Mouse (Mus musculus) midbrain, embryonic 11.5 days (tissue): ENCODE data around the gene Trmt44. TPM values are rescaled to one million over a fixed set of nuclear protein-coding genes. Genes with fewer than 3 reads are reported as not detected.

Experiments
- ATAC-seq: fragments of 200-750 bp; cut with Nextera tagmentation; 2 replicates; pipeline ENCODE4 v1.8.0; 2017; ENCODE audit warnings: moderate TSS enrichment, moderate library complexity; ENCODE audit not compliant: low FRiP score
- DNase-seq: peaks from one replicate; pipeline ENCODE4 v3.0.0; 2015; ENCODE audit warnings: low spot score; ENCODE audit errors: missing footprints
- H3K27ac ChIP-seq: fragments of 300-500 bp; sonication (generic); 2 replicates; pipeline ENCODE4 v1.5.1; 2014; ENCODE audit warnings: low read depth, low read length
- H3K27me3 ChIP-seq: fragments of 300-500 bp; sonication (generic); 2 replicates; pipeline ENCODE4 v1.6.1; 2014; ENCODE audit warnings: mild to moderate bottlenecking, low read length, moderate library complexity, mixed read lengths; ENCODE audit not compliant: control insufficient read depth, insufficient read depth
- H3K36me3 ChIP-seq: fragments of 300-500 bp; sonication (generic); 2 replicates; pipeline ENCODE4 v1.6.1; 2014; ENCODE audit warnings: mild to moderate bottlenecking, low read length, moderate library complexity, mixed read lengths; ENCODE audit not compliant: control insufficient read depth, insufficient read depth
- H3K4me1 ChIP-seq: fragments of 300-500 bp; sonication (generic); 2 replicates; pipeline ENCODE4 v1.6.1; 2014; ENCODE audit warnings: low read length; ENCODE audit not compliant: control insufficient read depth, insufficient read depth
- H3K4me2 ChIP-seq: fragments of 300-500 bp; sonication (generic); 2 replicates; pipeline ENCODE4 v1.6.1; 2014; ENCODE audit warnings: mild to moderate bottlenecking, moderate library complexity
- H3K4me3 ChIP-seq: fragments of 300-500 bp; sonication (generic); 2 replicates; pipeline ENCODE4 v1.5.1; 2014; ENCODE audit warnings: low read depth, low read length
- H3K9ac ChIP-seq: fragments of 300-500 bp; sonication (generic); 2 replicates; pipeline ENCODE4 v1.6.1; 2014; ENCODE audit warnings: low read length
- H3K9me3 ChIP-seq: fragments of 300-500 bp; sonication (generic); 2 replicates; pipeline ENCODE4 v1.6.1; 2016; ENCODE audit warnings: low read length; ENCODE audit not compliant: control insufficient read depth
- WGBS: fragments of 180-500 bp; shearing (Covaris S2); extraction: QIAGEN DNeasy Blood & Tissue Kit; methylation state at CpG from one replicate; pipeline ENCODE4 v1.1.7; 2014; 5-methylcytosine and 5-hydroxymethylcytosine counted together
- polyA plus RNA-seq: library from polyadenylated mRNA; unstranded; fragments of >200 nt; fragmentation: Nextera tagmentation; extraction: Ambion mirVana; gene quantifications from 2 replicates; pipeline ENCODE4 v1.2.1, GENCODE M21; 2014

Trmt44 gene
- polyA plus RNA-seq, 1 experiment from 2014 or later: 9.3 TPM

GRCm38 (mm10) chr5:35609381-35609780 is 34.5 kb upstream of the Trmt44 start:
- Histone ChIP-seq H3K27me3 (no peaks in the 10 kb centered on the region), H3K4me3 (no peak overlapping the region), H3K4me2 (peak overlapping the region; percentile 20; the same call in 1 of the 2 replicates), H3K36me3 (no peaks in the 10 kb centered on the region), H3K9ac (peak overlapping the region; percentile 30; the same call in 1 of the 2 replicates), H3K4me1 (peaks cover 12% of the 10 kb centered on the region), H3K27ac (no peak overlapping the region), H3K9me3 (no peaks in the 10 kb centered on the region)
- WGBS: 7% methylated on average over 12 of the region's 12 CpGs
- peak; percentile 94 for DNase-seq
- peak; percentile 72 for ATAC-seq

- Histone ChIP-seq H3K4me1 (peaks cover 12% of the 10 kb centered on the region), H3K9me3 (no peaks in the 10 kb centered on the region), H3K27me3 (no peaks in the 10 kb centered on the region), H3K27ac (no peak overlapping the region), H3K9ac (no peak overlapping the region), H3K36me3 (no peaks in the 10 kb centered on the region), H3K4me2 (no peak overlapping the region), H3K4me3 (no peak overlapping the region)
- DNase-seq (no peak), ATAC-seq (no peak)
- 82% methylated on average over 5 of the region's 5 CpGs for WGBS
Observed at GRCm38 (mm10) chr5:35608559-35608958, 33.7 kb upstream of the Trmt44 start.

DNA sequence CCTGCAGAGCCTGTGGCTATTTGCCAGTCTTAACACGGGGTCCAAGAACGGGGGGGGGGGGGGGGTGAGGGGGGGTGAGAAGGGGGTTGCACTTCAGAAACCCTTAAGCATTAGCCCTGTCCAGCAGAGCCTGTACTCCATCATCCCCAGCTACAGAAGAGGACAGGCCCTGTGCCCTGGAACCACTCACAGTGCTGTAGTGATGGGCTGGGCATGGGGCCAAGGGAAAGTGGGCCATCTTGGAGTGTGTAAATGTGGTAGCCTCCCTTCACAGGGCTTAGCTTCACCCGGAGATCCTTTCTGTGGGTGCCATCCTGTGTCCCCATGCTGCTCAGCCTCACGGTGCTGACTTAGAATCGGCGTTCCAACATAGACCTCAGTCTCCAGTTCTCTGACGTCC is 32.9 kb upstream of the Trmt44 start:
- 74% methylated on average over 7 of the region's 7 CpGs for WGBS
- Histone ChIP-seq H3K27ac (no peak overlapping the region), H3K27me3 (no peaks in the 10 kb centered on the region), H3K4me3 (no peak overlapping the region), H3K36me3 (no peaks in the 10 kb centered on the region), H3K9ac (no peak overlapping the region), H3K9me3 (no peaks in the 10 kb centered on the region), H3K4me1 (peaks cover 12% of the 10 kb centered on the region), H3K4me2 (no peak overlapping the region)
- DNase-seq: no peak
- ATAC-seq: no peak

- Histone ChIP-seq H3K4me2 (no peak overlapping the region), H3K9me3 (no peaks in the 10 kb centered on the region), H3K4me3 (no peak overlapping the region), H3K27me3 (no peaks in the 10 kb centered on the region), H3K9ac (no peak overlapping the region), H3K36me3 (no peaks in the 10 kb centered on the region), H3K27ac (no peak overlapping the region), H3K4me1 (peaks cover 12% of the 10 kb centered on the region)
- DNase-seq (no peak), ATAC-seq (no peak)
- 88% methylated on average over 7 of the region's 7 CpGs for WGBS
Observed at GRCm38 (mm10) chr5:35606800-35607199, 31.9 kb upstream of the Trmt44 start.

- no peak overlapping the region for H3K27ac ChIP-seq
- 85% methylated on average over 7 of the region's 7 CpGs for WGBS
- no peaks in the 10 kb centered on the region for H3K36me3 ChIP-seq
- peaks cover 12% of the 10 kb centered on the region for H3K4me1 ChIP-seq
- H3K4me2 ChIP-seq: no peak overlapping the region
- no peak overlapping the region for H3K4me3 ChIP-seq
- no peak overlapping the region for H3K9ac ChIP-seq
- no peaks in the 10 kb centered on the region for H3K9me3 ChIP-seq
- no peak for DNase-seq
- ATAC-seq: no peak
- no peaks in the 10 kb centered on the region for H3K27me3 ChIP-seq
Observed at GRCm38 (mm10) chr5:35605355-35605754, 30.5 kb upstream of the Trmt44 start.

DNA sequence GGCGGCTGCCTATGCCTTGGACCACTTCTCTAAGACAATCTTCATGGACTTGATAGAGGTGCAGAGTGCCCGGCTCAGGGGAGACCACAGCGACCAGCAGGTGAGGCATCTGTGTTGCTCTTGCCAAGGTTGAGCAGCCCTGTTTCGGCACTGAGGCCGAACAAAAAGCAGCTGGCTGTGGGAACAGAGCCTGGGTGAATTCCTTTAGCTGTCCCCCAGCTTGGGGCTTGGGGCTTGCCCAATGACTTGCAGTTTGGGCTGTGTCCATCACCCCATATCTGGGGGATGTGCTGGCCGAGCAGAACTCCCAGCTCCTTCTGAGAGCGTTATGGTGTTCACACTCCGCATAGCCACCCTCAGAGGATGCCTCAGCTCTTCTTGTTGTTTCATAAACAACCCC is 26.7 kb upstream of the Trmt44 start:
- Histone ChIP-seq H3K4me3 (no peak overlapping the region), H3K9ac (no peak overlapping the region), H3K36me3 (no peaks in the 10 kb centered on the region), H3K4me1 (no peaks in the 10 kb centered on the region), H3K27me3 (no peaks in the 10 kb centered on the region), H3K9me3 (no peaks in the 10 kb centered on the region), H3K4me2 (no peak overlapping the region), H3K27ac (no peak overlapping the region)
- DNase-seq: no peak
- no peak for ATAC-seq
- 92% methylated on average over 8 of the region's 8 CpGs for WGBS

DNA sequence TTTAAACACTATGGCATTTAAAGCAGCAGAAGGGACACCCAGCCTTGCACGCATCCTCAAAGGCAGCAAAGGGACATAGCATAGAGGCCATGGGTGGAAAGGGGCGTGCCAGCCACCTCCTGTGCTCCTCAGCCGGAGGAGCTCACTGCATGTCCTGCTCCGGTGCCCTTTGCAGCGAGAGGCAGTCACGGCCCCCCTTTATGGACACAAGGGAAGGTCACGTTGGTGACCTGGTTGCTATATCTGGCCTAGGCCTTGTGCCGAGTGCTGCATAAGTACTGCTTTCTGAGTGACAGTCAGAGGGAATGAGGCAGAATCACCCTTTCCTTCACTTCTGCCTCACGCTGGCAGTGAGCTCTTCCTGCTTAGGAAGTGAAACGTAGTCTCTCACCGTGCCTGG is 25.4 kb upstream of the Trmt44 start:
- Histone ChIP-seq H3K4me1 (no peaks in the 10 kb centered on the region), H3K27ac (no peak overlapping the region), H3K4me2 (no peak overlapping the region), H3K9ac (no peak overlapping the region), H3K36me3 (no peaks in the 10 kb centered on the region), H3K27me3 (no peaks in the 10 kb centered on the region), H3K4me3 (no peak overlapping the region), H3K9me3 (no peaks in the 10 kb centered on the region)
- no peak for ATAC-seq
- no peak for DNase-seq
- WGBS: 77% methylated on average over 11 of the region's 11 CpGs

GRCm38 (mm10) chr5:35596169-35597160 is 21.6 kb upstream of the Trmt44 start:
- WGBS: 86% methylated on average over 18 of the region's 18 CpGs
- H3K36me3 ChIP-seq: peaks cover 4% of the 10 kb centered on the region
- H3K27ac ChIP-seq: no peak overlapping the region
- no peak overlapping the region for H3K4me2 ChIP-seq
- no peak for DNase-seq
- no peaks in the 10 kb centered on the region for H3K4me1 ChIP-seq
- H3K9ac ChIP-seq: no peak overlapping the region
- H3K9me3 ChIP-seq: no peaks in the 10 kb centered on the region
- no peak overlapping the region for H3K4me3 ChIP-seq
- no peaks in the 10 kb centered on the region for H3K27me3 ChIP-seq
- ATAC-seq: no peak

GRCm38 (mm10) chr5:35595706-35596105 is 20.8 kb upstream of the Trmt44 start:
- DNase-seq (peak; percentile 99), ATAC-seq (no peak)
- no peak overlapping the region for H3K4me2 ChIP-seq
- no peaks in the 10 kb centered on the region for H3K27me3 ChIP-seq
- WGBS: 20% methylated on average over 4 of the region's 4 CpGs
- no peak overlapping the region for H3K27ac ChIP-seq
- H3K9ac ChIP-seq: no peak overlapping the region
- no peaks in the 10 kb centered on the region for H3K9me3 ChIP-seq
- H3K36me3 ChIP-seq: peaks cover 7% of the 10 kb centered on the region
- no peaks in the 10 kb centered on the region for H3K4me1 ChIP-seq
- H3K4me3 ChIP-seq: no peak overlapping the region
